Mouse (Mus musculus): ENCODE measurements at regions not wholly inside any gene's neighbourhood (a gene's known extent, or its start where the extent isn't known, plus 50 kb on each side); places are given as distances from the start of the nearest gene placed in this dataset.

DNA sequence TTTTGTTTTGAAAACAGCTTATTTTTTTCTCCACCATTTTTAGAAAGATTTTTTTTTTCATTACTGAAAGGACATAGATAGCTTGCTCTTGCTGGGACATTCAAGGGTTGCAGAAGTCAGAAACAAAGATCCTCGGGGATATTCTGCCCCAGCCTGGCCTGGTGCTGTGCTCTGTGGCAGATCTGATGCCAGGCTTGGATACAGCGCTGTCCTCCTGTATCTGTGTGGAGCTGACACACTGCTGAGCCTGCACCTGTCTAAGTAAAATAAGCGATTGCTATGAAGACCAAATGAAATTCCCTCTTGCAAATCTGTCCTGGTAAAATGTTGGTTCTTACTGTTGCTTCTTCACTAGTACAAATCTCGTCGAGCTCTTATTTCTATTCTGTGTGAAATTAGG lies 226.4 kb upstream of the 1700012A03Rik start:
- TF ChIP-seq CTCF (IDR thresholded peaks at IDR 0.05; ENCODE audit: borderline replicate concordance, extremely low read depth, insufficient read depth, insufficient read length) (no peak), POLR2A (IDR thresholded peaks at IDR 0.05; ENCODE audit: borderline replicate concordance, extremely low read depth, insufficient read depth, insufficient read length, poor library complexity, severe bottlenecking) (no peak)
